Mouse (Mus musculus) adrenal gland, postnatal 36 days (tissue): ENCODE measurements around the gene Slc16a10. TPM values are rescaled to one million over a fixed set of nuclear protein-coding genes. Genes with fewer than 3 reads are reported as not detected.
A peak's percentile ranks its signal among the peaks of the same experiment; 100 is the strongest.

Experiments
- DNase-seq, 2 experiments: peaks; one replicate each; pipeline ENCODE4 v3.0.0; 2021; ENCODE audit warnings: mixed read lengths in 1 of 2
- total RNA-seq, 2 experiments: library from RNA; stranded (reverse); gene quantifications; 2 replicates each; pipeline ENCODE4 v1.2.3; 2021

Gene Slc16a10
- total RNA-seq, 2 experiments from 2014 or later: 21.8 to 22.5 TPM

DNA sequence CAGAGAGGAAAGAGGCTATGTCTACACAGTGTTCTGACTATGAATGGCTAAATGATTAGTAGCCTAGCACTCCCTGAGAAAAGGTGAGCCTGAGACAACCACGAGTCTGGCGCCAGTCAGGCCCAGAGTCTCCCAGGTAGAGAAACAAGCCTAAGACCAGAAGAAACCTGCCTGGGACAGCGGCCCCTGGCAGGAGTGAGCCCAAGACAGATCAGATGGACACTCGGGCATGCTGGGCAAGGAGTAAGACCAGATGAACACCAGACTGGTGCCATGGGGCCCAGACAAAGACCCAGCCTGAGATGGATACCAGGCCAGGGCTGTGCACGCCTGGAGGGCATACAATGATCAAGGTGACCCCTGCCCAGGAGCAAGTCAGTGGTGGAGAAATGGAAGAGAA, 32.5 kb downstream of the Slc16a10 start:
- DNase-seq: no peak

DNA sequence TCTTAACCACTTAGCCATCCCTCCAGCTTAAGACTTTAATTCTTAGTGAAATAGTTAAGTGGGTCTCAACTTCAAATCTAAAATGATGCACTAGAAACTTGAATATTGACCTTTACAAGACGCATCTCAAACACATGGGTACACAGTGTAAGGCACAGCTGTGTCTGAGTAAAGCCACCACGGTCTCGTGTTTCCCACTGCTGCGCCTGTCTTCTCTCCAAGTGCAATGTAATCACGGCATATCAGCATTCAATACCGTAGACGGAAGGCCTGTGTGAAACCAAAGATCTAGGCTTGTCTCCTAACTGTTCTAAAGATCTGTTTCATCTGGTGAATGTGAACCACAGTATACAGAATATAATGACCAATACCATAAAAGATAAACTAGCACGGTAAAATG, 33.1 kb downstream of the Slc16a10 start:
- DNase-seq: no peak

DNA sequence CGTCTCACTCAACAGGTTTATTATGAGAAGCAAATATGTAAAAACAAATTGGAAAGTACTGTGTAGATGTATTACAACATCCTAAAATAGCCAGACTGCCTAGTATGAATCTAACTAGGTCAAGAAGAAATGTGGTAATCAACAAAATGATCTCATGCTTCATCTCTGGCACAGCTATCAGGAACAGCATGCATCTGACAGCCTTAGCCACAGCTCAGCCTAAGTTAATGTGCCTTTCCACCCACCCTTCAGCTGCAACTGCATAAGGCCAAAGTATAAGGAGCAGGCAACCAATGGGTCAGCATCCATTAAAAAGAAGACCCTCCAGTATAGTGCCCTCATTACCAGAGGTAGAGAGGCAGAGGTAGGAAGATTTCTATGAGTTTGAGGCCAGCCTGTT, 34.1 kb downstream of the Slc16a10 start:
- peak; percentile 26 to 38 for DNase-seq

DNA sequence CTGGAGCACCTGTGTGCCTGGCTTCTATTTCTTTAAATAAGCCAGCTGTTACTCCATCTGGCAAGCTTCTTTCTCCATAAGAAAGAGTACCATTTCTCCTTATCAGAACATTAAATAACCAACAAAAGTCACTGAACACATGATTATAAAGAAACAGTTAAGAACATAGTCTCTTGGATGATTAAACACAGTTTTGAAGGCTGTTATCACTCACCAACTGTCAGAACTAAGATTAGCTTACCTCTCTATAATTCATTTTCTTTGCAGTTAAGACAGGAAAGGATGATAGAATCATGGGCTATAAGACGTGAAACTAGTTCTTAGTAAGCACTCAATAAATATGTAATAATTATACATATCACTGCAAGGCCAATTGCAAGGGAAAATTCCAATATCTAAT, 36.9 kb downstream of the Slc16a10 start:
- DNase-seq: no peak

DNA sequence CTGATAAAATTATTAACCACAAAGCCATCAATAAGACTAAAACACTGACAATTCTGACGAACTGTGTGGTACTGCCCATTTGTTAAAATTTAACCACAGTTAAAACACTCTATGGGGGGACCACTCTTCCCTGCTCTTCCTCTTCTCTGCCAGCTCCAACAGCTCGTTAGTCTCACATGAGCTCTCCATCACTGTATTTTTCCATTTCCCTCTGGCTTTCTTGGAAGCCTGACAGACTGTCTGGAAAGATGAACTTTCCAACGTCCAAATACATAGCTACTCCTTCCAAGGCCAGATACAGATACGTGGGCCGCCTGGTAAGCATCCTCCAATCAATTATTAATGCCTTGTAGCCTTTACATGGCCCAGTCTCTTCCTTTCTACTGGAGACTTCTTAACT, 38.3 kb downstream of the Slc16a10 start:
- DNase-seq: peak in 1 of 2 experiments; percentile 29

DNA sequence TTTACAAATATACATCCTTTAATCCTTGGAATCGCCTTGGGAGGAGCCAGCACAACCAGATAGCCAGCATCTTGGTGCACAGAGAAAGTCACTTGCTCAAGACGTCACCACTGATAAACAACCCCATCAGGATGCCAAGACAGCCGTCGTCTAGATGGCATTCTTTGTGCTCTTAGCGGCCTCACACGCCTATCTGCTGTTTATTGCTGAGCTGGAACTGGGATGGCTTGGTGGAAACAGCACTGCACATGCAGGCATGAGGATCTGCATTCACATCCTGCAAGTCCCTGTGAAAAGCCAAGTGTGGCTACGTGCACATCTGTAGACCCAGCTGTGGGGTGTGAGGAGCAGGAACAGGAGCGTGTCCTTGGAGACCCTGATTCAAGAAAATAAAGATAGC, 39.1 kb downstream of the Slc16a10 start:
- no peak for DNase-seq

DNA sequence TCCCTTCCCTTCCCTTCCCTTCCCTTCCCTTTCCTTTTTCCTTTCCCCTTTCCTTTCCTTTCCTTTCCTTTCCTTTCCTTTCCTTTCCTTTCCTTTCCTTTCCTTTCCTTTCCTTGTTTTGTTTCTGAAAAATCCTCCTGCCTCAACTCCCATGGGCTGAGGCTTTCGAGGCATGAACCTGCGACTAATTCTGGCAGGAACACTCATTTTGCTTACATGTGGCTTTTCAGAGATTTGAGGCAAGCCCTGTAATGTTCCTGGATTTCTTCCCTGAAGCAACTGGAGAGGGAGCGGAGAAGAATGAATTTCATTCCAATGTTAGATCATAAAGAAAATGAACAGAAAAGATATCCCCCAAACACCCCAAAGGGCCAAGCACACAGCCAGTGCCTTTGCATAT, 39.9 kb downstream of the Slc16a10 start:
- DNase-seq: no peak

DNA sequence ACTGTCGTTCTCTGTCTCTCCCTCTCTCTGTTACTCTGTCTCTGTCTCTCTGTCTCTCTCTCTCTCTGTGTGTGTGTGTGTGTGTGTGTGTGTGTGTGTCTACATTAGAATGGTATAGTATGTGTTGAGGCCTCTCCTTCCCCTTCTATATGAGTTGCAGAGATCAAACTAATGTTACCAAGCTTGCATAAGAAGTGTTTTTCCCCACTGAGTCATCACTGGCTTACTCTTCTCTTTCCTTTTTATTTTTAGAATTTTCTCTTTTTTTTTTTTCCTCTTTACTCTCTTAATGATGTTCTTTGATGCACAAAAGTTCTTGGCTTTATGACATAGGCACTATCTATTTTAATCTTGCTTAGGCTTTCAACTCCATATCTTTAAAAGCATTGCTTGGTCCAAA, 43.6 kb downstream of the Slc16a10 start:
- DNase-seq: no peak

DNA sequence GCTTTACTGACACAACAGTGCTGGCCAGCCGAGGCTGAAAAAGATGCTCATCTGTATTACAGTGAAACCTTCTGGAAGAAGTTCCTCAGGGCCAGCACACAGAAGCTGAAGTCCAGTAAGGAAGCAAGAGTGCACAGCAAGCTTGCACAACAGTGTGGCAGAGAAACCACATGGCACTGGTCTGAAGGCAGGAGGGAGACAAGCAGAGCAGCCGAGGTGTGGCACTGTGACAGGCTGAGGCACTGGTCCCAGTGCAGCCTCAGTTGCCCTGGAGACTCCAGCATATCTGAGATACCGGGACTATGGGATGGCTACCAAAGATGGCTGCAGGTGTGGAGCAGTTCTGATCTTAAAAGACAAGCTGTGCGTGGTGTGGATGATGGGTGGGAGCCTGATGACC, 44.5 kb downstream of the Slc16a10 start:
- DNase-seq: peak; percentile 32 to 38

DNA sequence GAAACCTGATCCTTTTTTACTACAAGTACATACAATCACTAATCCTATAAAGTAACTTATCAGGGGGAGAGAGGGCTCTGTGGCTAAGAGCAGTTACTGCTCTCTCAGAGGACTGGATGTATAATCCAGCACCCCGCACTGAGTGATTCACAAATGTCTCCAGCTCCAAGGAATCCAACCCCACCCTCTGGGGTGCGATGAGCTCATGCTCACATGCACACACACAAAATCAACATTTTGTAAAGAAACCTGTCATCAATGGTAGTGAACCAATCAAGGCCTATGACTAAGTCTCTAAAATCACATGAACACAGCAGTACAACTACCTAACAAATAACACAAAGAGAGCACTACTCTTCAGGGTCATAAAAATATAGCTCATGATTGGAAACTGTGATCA, 47.3 kb downstream of the Slc16a10 start:
- peak; percentile 46 to 56 for DNase-seq

DNA sequence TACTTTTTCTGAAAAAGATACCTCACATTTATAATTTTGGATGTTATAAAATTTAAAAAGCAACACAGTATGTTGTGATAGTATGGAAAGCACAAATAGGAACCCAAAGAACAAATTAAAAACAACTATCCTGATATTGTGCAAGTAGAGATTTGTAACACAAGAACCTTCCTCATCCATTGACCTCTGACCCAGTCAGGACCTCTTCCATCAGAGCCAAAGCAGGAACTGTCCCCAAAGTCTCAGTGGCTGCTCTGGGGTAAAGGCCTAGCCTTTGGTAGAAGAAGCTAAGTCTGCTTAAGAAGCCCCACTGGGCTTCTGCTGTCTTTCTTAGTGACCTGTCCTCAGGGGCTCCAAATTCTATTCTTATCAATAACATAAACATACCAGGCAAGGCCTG, 48.5 kb downstream of the Slc16a10 start:
- no peak for DNase-seq

DNA sequence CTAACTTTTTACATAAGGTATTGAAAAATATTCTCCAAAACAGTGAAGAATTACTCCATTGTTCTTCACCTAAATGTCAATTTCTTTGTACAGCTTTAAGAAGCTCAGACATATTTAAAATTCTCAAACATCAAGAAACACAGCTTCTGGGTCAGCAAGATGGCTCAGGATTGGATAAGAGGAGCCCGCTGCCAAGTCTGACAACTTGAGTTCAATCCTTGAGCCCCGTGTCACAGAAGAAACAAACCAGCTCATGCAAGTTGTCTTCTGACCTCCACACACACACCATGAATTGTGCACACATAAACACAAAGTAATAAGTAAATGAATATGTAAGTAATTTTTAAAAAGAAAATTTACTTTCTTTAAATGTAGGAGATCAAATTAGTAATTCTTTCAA, 50.6 kb downstream of the Slc16a10 start:
- no peak for DNase-seq

DNA sequence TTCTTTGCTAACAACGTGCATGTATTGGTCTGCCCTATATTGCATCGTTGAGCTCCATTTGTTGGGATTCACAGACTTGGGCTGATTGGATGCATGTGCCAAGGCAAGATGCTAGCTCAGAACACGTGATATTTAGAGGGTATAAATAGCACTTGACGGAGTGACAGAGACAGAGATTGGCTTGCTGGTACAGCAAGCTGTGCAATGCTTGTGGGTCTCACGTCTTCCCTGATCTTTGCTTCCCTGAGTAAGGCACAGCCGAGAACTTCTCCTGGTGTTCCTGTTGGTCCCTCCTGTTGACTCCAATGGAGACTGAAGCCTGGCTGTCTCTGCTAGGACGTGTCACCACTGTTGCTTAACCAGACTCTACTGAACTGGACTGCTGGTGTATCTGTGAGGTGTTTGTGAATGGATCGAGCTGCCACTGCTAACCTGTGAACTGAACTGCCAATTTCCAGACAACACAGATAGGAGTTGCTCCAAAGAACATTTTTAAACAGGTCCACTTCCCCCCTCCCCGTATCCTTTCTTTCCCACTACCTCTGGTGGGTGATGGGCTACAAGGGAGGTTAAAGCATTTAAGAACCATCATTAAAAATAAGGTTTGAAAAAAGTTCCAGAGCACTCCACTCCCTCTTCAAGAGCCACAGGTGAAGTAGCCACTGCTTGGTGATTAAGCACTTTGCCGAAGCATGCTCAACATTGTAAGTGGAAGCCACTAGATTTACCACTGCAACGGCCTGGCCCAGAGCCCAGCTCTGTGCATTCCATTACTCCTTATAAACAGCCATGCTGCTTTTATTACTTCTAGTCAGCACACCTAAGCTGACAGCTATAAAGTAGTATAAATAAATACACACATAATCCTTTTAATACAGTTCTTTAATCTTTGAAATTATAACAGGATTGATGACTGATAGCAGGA, 51.3 kb downstream of the Slc16a10 start:
- no peak for DNase-seq

DNA sequence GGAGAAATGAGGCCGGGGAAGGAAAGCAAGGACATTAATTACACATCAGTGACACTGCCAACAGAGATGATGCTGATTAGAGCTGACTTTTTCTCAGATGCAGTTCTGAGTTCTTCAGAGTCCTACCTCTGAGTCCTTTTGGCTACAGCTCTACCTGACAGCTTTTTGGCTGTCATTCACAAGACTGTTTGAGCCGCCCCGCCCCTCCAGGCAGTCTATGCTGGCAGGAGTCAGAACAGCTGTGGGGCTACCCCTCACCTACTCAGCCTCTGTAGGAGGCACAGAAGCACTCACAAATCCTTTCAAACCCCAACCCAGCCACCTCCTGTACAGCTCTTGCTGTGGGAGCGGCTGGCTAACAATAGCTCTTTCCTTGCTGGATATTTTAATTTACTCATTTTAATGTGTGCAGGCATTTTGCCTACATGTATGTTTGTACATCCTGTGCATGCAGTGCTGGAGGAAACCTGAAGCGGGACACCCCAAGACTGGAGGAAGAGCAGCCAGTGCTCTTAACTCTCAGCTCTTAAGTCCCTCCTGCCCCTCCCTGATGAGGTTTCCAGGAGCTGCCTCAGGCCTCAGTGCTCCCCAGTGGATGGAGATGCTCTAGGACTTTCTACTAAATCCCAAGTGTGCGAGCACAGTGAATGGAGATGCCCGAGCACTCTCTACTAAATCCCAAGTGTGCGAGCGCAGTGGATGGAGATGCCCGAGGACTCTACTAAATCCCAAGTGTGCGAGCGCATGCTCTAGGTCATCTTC, 57.5 kb downstream of the Slc16a10 start:
- DNase-seq: peak in 1 of 2 experiments; percentile 49

DNA sequence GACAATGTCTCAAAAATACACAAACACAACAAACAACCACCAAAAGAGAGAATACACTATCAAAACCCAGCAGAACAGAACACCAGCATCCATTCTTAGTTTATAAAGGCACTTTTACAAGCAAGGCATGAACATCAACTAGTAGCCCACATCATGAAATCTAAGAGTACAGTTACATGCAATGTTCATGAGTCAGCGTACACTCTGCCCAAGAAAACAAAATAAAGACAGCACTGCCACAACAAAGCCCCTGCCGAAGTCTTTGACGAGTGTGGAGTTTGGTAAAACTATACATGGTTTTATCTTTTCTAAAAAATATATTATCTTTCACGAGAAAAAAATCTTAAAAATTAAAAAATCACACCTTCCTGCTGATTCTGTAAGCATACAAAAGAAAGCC, 58.5 kb downstream of the Slc16a10 start:
- no peak for DNase-seq

DNA sequence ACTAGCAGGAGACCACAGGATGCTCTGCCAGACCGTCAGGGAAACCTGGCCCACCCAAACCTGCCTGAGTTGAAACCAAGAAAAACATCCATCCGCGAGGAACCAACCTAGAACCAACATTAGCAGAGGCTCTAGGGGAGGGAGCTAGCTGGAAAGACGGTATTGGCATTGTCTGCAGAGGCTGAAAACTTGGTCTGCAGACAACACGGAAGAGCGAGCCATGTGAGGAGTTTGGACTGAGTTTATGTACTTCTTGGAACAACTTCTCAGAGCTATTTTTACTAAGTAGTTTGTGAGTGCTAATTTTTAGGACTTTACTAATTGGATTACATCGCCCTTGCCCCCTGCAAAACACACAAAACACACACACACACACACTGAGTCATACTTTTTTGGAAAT, 59.4 kb downstream of the Slc16a10 start:
- DNase-seq: no peak

DNA sequence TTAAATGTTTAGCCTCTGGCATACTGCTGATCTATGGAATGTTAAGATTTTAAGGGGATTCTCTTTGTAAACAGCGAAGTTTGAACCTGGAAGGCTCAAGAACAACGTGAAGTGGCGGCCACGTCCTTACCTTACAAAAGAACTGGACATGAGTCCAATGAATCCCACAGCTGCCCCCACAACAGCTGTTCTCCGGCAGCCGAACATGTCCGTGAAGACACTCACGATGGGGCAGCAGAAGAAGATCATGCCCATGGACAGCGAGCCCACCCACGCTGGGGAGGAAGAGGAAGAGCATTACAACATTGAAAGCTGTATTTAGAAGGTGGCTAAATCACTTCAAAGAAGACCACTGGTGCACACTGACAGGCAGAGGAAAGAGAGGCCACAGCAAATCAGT, 61.5 kb downstream of the Slc16a10 start:
- DNase-seq: no peak

DNA sequence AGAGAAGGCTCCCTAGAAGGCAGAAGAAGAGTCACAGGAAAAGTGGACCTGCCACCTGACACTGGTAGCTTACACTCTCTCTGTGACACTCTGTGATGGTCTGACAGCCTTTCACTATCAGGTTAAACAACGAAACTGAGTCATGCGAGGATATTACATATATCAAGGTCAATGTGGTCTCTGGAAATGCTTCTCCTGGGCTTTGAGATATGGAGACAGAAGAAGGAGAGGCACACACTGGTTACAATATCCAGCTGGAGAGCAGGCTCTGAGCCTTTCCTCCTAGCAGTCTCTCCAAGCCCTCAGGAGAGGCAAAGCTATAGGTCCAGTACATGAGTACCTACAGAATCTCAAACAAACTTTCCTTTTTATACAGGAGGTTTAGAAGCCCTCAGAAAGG, 62.8 kb downstream of the Slc16a10 start:
- DNase-seq: no peak

DNA sequence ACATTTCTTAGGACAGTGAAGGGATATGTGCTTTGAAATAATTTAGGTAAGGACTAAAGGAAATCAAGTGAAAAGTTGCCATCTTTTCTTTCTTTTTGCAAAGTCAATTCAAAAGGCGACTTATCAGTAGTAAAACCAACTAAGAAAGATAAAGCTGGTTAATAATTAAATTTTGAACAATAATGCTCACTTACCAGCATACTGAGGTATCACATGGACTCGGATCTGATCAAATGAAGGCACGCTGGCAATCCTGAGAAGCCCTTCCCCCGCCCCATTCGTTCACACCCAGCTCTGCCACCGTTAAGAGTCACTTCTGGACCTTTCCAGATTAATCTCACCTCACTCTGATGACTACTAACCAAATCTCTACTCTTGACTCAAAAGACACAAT, 64.1 kb downstream of the Slc16a10 start:
- DNase-seq: no peak

DNA sequence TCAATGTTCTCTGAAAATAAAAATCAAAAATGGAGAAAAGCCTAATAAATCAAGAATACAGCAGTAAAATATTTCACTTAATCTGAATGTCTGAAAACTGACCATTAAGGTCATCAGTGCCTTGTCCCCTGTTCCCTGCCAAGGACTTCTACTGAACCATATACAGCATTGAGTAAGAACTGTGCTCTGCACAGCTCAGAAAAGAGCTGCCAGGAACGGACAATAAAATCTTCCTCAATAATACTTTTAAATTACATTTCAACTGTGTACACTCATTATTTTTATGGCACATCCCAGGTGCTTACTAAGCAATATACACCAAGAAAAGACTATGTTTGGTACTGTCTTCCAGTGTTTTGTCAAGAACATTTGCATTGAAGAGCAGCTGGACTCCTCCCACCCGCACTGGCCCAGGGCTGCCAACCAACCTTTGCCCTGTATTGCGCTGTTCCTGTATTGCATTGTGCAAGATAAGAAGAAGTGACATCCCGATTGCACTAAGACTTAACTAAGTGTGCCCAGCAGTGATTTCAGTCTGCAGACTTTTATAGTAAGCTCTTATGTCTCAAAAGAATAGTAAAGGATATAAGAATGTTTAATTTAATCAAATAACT, 64.6 kb downstream of the Slc16a10 start:
- DNase-seq: peak; percentile 47 to 54

DNA sequence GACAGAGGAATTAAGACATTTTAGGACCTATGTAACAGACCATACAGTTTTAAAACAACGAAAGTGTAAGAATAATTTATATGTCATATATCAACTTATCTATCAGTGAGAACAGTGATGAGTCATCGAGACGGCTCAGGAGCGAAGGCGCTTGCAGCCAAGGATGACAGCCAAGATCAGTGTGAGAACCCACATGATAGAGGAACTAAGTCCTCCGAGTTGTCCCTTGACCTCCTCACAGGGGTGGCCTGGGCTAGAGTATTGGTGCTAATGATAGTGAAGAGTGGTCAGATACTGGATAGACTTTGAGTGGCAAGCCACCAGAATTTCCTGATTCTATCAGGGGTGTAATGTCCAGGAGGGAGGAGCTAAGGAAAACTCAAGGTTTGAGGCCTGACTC, 68.5 kb downstream of the Slc16a10 start:
- peak in 1 of 2 experiments; percentile 36 for DNase-seq

DNA sequence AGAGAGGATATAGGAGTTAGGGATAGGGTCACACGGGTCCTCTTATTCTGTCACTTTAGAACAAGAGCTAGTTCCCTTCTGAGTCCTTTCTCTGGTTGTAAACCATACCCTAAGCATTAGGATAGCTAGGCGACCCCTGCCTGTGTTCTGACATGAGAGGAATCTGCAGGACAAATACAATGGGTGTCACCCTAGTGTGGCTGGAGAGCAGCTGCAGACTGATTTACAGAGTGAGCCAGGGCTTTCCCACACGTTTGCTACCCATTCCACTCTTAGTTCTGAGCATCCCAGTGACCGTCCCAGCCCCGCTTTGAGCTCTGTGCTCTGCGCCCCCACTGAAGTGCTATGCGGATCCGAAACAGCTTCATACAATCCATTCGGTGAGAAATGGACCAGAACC, 71.4 kb downstream of the Slc16a10 start:
- DNase-seq: no peak

DNA sequence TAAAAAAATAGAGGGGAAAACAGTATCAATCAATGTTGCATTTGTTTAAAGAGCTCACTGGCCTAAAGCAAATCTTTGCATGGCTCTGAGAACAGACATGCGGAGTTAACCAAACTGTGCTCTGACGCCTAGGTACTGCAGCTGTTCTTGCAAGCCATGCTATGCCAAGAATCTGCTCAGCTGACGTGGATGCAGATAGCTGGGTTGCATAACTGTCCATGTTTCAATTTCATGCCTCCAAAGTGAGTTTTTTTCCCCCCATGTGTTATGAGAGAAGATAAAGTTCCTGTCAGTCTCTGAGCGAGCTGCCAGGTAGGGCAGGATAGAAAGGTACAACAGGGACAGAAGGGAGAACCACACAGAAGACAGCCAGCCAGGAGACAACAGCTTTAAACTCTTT, 72.8 kb downstream of the Slc16a10 start:
- DNase-seq: no peak
